Mouse (Mus musculus) liver, embryonic 15.5 days (tissue): ENCODE measurements around the gene Tpcn1. TPM values are rescaled to one million over a fixed set of nuclear protein-coding genes. Genes with fewer than 3 reads are reported as not detected.
A peak's percentile ranks its signal among the peaks of the same experiment; 100 is the strongest.

Experiments used
- ATAC-seq: fragments of 200-750 bp; cut with Nextera tagmentation; 2 replicates; pipeline ENCODE4 v1.8.0; 2017; ENCODE audit warnings: moderate number of reproducible peaks, mild to moderate bottlenecking, moderate library complexity; ENCODE audit not compliant: insufficient read depth
- H3K27ac ChIP-seq: fragments of 300-500 bp; sonication (generic); replicated peaks from 2 replicates; pipeline ENCODE4 v1.5.1; 2015; ENCODE audit warnings: mild to moderate bottlenecking, inconsistent platforms
- H3K27me3 ChIP-seq: fragments of 300-500 bp; sonication (generic); 2 replicates; pipeline ENCODE4 v1.6.1; 2015; ENCODE audit warnings: mild to moderate bottlenecking, inconsistent platforms
- H3K36me3 ChIP-seq: fragments of 300-500 bp; sonication (generic); replicated peaks from 2 replicates; pipeline ENCODE4 v1.6.1; 2015; ENCODE audit warnings: moderate library complexity, mild to moderate bottlenecking, inconsistent platforms
- H3K4me1 ChIP-seq: fragments of 300-500 bp; sonication (generic); replicated peaks from 2 replicates; pipeline ENCODE4 v1.6.1; 2015; ENCODE audit warnings: inconsistent platforms
- H3K4me2 ChIP-seq: fragments of 300-500 bp; sonication (generic); 2 replicates; pipeline ENCODE4 v1.6.1; 2015; ENCODE audit warnings: moderate library complexity, mild to moderate bottlenecking, inconsistent platforms
- H3K4me3 ChIP-seq: fragments of 300-500 bp; sonication (generic); replicated peaks from 2 replicates; pipeline ENCODE4 v1.5.1; 2015; ENCODE audit warnings: mild to moderate bottlenecking, inconsistent platforms
- H3K9ac ChIP-seq: fragments of 300-500 bp; sonication (generic); 2 replicates; pipeline ENCODE4 v1.6.1; 2015; ENCODE audit warnings: moderate library complexity, mild to moderate bottlenecking, inconsistent platforms
- H3K9me3 ChIP-seq: fragments of 300-500 bp; sonication (generic); replicated peaks from 2 replicates; pipeline ENCODE4 v1.6.1; 2016; ENCODE audit warnings: inconsistent platforms
- WGBS: fragments of 180-500 bp; shearing (Covaris S2); methylation state at CpG from one replicate; pipeline ENCODE4 v1.1.7; 2015; ENCODE audit warnings: mixed read lengths; ENCODE audit not compliant: insufficient replicate concordance; 5-methylcytosine and 5-hydroxymethylcytosine counted together
- polyA plus RNA-seq: library from polyadenylated mRNA; unstranded; fragments of >200 nt; fragmentation: Nextera tagmentation; extraction: Ambion mirVana; gene quantifications from 2 replicates; pipeline ENCODE4 v1.2.1, GENCODE M21; 2015

The Tpcn1 gene
- polyA plus RNA-seq, 1 experiment from 2014 or later = 22.7 TPM

DNA sequence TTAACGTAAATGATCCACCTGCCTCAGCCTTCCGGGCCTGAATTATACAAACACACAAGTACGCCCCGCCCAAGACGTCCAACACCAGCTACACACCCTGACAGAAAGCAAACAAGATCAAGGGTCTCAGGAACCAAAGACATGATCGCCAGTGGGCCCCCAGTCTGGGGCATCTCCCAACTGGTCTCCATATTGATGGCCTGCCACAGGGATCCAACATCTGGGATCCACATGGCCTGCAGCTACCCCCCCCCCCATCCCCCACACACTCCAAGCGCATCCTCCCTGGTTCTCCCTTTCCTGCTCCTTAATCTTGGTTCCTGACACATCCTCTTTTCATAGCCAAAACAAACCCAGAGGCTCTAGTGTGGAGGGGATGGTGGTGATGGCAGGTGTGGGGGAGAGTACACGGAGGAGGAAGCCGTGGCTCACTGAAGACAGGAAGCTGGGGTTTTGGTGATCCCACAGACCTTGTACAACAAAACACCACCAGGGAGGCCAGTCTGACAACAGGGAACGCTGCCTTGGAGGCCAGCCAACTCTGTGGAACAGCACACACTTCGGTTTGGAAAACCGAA lies 9.9 kb downstream of the Tpcn1 start:
- WGBS = 17% methylated on average over 12 of the region's 12 CpGs
- Histone ChIP-seq H3K4me1 (peaks cover 84% of the 10 kb centered on the region), H3K36me3 (peaks cover 56% of the 10 kb centered on the region), H3K4me2 (peak overlapping the region; percentile 72), H3K9ac (peak overlapping the region; percentile 60), H3K27ac (peak overlapping the region; percentile 97), H3K4me3 (peak overlapping the region; percentile 36), H3K9me3 (no peaks in the 10 kb centered on the region), H3K27me3 (no peaks in the 10 kb centered on the region)
- peak; percentile 50 for ATAC-seq

DNA sequence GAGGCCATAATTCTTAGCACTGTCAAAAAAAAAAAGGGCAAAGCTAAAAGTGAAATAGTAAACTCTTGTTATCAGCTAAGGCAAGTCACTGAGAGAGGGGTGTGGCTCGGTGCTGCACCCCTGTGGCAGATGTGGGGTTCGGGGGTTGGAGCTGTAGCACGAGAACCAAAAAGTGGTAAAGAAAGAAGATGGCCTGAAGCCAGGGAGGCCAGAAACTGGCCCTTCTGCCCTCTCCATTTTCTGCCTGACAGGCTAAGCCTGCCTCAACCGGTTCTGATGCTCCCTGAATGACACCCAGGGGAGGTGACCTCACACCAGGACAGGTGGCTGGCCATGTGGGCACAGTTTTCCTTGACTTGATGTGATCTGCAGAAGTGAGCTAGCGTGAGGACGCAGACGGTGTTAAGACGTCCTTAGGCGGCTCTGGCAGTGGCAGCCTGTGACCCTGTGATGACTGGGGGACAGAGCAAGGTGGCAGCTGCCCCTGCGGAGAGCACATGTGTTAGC lies 10.5 kb downstream of the Tpcn1 start:
- peaks cover 55% of the 10 kb centered on the region for H3K36me3 ChIP-seq
- peak overlapping the region; percentile 60 for H3K9ac ChIP-seq
- no peaks in the 10 kb centered on the region for H3K27me3 ChIP-seq
- peak; percentile 76 for ATAC-seq
- WGBS = 20% methylated on average over 10 of the region's 10 CpGs
- peak overlapping the region; percentile 72 for H3K4me2 ChIP-seq
- peak overlapping the region; percentile 97 for H3K27ac ChIP-seq
- peak overlapping the region; percentile 36 for H3K4me3 ChIP-seq
- H3K9me3 ChIP-seq = no peaks in the 10 kb centered on the region
- peaks cover 79% of the 10 kb centered on the region for H3K4me1 ChIP-seq

DNA sequence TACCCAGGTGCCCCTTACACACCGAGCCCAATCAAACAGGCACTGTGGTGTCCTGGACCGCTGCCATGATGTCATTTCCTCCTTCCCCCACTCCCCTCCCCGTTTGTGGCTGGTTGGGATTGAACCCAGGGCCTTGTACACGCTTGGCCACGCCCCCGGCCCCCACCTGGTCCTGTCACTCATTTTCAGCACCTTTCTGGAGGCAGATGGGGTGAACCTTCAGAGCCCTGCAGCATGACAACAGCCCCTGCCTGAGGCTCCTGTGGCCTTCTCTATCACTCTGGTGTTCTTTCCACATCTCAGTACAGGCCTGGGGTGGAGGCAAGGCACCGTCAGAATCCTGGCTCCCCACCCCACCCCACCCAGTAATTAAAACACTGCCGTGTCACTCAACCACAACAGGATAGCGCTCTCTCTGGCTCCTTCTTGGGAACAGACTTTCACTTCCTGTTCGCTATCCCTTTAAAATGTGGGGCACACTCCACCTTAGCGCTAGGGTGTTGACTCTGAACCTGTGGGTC lies 11.6 kb downstream of the Tpcn1 start:
- H3K4me1 ChIP-seq = peaks cover 73% of the 10 kb centered on the region

DNA sequence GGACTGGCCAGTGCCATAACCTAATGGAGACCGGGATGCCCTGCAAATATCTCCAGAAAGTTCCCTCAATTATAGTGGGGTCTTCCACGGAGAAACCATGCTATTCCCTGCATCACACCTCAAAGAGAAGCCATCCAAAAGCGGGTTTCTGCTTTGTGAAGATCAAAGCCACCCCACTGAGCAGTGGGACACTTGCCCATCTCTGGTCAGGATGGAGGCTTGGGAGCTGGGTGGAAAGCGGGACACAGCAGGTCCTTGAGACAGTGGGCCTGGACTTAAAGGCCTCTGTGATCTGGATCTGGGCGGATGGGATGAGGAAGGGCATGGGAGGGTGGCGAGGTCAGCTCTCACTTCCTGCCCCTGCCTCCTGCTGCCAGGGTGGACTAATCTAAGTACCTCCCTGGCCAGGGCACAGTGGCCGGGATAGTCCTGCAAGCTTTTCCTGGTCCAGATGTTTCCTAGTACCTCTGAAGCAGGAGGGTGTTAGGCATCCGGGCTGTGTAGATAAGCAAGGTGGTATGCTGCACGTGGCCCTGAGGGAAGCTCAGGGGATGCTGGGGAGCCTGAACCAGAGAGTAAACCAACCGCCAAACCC lies 13.9 kb downstream of the Tpcn1 start:
- H3K36me3 ChIP-seq = peaks cover 26% of the 10 kb centered on the region
- H3K27me3 ChIP-seq = no peaks in the 10 kb centered on the region
- H3K27ac ChIP-seq = no peak overlapping the region; the same call in 1 of the 2 replicates
- no peak overlapping the region for H3K9ac ChIP-seq
- ATAC-seq = no peak
- WGBS = 68% methylated on average over 10 of the region's 10 CpGs
- H3K4me1 ChIP-seq = peaks cover 81% of the 10 kb centered on the region
- no peaks in the 10 kb centered on the region for H3K9me3 ChIP-seq
- no peak overlapping the region for H3K4me3 ChIP-seq
- no peak overlapping the region for H3K4me2 ChIP-seq

More for the DNA sequence above, 11.6 kb downstream of the Tpcn1 start:
- peak overlapping the region; percentile 72 for H3K4me2 ChIP-seq
- H3K9ac ChIP-seq = peak overlapping the region; percentile 33
- no peaks in the 10 kb centered on the region for H3K9me3 ChIP-seq
- WGBS = 39% methylated on average over 11 of the region's 11 CpGs
- H3K27me3 ChIP-seq = no peaks in the 10 kb centered on the region
- ATAC-seq = peak; percentile 79
- peak overlapping the region; percentile 97 for H3K27ac ChIP-seq
- H3K4me3 ChIP-seq = 0 out of 2 replicates have a peak overlapping the region, but pooled peaks have one; percentile 4
- peaks cover 45% of the 10 kb centered on the region for H3K36me3 ChIP-seq

DNA sequence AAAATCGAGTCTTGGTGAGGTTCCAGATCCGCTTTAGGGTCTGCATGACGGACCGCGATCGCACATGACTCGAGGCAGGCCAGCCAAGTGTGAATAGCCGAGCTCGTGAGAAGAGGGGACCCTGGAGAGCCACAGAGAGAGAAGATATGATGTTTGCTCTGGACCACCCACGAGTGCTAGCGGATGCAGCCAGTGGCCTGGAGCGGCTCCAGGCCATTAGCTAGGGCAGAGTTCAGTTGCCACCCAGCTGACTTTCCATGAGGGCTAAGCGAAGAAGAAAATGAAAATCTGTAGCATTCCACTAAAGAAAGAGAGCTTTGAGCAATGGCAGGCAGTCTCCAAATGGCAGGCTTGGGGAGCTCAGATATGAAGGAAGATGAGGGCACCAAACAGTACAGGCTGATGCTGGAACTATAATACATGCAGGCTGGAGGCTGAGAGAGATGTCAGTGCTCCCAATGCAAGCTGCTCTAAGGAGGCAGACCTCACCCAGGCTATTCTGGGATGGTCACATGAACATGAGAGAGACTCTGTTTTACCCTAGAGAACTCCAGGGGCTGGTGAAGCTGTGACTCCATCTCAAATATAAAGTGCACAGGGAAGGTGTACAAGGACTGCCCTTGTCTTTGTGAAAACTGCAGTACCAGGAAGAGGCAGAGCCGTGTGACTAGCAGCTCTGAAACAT lies 17.3 kb downstream of the Tpcn1 start:
- H3K36me3 ChIP-seq = peaks cover 30% of the 10 kb centered on the region
- no peak for ATAC-seq
- WGBS = 80% methylated on average over 14 of the region's 14 CpGs
- no peak overlapping the region for H3K4me3 ChIP-seq
- no peak overlapping the region for H3K9ac ChIP-seq
- no peak overlapping the region for H3K27ac ChIP-seq
- peaks cover 81% of the 10 kb centered on the region for H3K4me1 ChIP-seq
- H3K4me2 ChIP-seq = no peak overlapping the region
- H3K27me3 ChIP-seq = no peaks in the 10 kb centered on the region
- H3K9me3 ChIP-seq = no peaks in the 10 kb centered on the region

DNA sequence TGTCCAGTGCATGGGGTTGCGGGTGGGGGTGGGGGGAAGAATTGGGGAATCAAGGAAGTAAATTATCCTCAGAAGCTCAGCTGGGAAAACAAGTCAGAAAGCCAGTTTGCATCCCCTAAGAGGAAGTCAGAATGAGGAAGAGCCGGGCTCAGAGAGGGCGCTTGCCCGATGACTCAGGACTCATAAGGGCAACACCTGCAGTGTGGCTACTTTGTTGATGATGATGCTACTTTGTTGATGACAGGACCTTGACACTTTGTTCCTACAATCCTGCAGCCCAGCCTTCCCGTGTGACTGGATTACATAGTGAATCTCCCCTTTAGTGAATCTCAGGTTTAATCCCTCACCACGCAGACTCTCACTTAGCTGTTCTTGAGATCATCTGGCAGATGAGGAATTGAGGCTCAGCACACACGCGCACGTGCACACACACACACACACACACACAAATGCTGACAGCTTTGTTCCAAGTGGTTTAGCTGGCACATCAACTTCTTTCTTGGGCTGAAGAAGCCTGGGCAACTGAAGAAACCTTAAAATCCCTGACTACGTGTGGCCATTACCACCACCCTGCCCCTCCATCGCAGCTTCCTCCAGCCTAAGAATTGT lies 18.1 kb downstream of the Tpcn1 start:
- H3K27me3 ChIP-seq = no peaks in the 10 kb centered on the region
- H3K36me3 ChIP-seq = peaks cover 32% of the 10 kb centered on the region
- no peak overlapping the region for H3K9ac ChIP-seq
- peaks cover 82% of the 10 kb centered on the region for H3K4me1 ChIP-seq
- no peak for ATAC-seq
- no peak overlapping the region for H3K4me2 ChIP-seq
- no peaks in the 10 kb centered on the region for H3K9me3 ChIP-seq
- H3K27ac ChIP-seq = no peak overlapping the region; the same call in 1 of the 2 replicates
- no peak overlapping the region for H3K4me3 ChIP-seq
- WGBS = 62% methylated on average over 11 of the region's 11 CpGs

DNA sequence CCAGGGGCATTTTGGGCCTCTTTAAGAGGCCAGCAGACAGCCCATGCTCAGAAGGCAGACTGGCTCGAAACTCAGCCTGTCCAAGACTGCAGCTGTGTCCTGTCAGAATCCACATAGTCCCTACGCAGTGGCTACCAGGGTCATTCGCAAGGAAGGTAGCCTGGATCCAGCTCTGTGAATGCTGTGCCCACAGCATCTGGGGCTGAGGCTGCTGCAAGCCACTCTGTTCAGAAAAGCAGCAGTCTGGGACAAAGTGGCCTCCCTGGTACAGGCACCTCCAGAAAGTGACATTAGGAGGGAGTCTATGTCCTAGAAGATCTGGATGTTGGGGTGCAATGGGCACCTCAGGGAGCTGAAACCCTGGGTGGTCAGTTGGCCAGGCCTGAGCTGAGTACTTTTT lies 18.7 kb downstream of the Tpcn1 start:
- WGBS = 86% methylated on average over 3 of the region's 3 CpGs
- Histone ChIP-seq H3K27ac (no peak overlapping the region; the same call in 1 of the 2 replicates), H3K9me3 (no peaks in the 10 kb centered on the region), H3K4me3 (no peak overlapping the region), H3K4me2 (no peak overlapping the region), H3K9ac (no peak overlapping the region), H3K36me3 (peaks cover 29% of the 10 kb centered on the region), H3K27me3 (no peaks in the 10 kb centered on the region), H3K4me1 (peaks cover 77% of the 10 kb centered on the region)
- ATAC-seq = no peak

DNA sequence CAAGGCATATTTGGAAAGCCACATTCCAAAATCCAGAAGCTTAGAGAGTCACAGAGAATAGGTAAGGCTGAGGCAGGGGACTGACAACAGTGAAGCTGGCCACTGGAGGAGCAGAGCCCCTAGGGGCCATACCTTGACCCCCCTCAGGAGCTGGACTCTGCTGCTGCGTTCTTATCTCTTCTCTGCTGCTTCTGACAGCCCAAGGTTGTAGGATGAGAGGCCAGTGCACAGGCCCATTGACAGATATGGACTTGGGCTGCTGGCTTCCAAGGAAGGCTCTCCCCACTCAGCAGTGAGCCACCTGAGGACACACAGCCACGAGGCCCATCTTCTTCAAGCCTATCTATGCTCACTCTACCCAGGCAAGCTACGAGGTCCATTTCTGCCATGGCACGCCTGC lies 19.5 kb downstream of the Tpcn1 start:
- Histone ChIP-seq H3K27me3 (no peaks in the 10 kb centered on the region), H3K9ac (no peak overlapping the region), H3K4me3 (no peak overlapping the region), H3K36me3 (peaks cover 22% of the 10 kb centered on the region), H3K9me3 (no peaks in the 10 kb centered on the region), H3K4me2 (no peak overlapping the region), H3K4me1 (peaks cover 73% of the 10 kb centered on the region), H3K27ac (no peak overlapping the region)
- no peak for ATAC-seq
- WGBS = 53% methylated on average over 4 of the region's 4 CpGs

DNA sequence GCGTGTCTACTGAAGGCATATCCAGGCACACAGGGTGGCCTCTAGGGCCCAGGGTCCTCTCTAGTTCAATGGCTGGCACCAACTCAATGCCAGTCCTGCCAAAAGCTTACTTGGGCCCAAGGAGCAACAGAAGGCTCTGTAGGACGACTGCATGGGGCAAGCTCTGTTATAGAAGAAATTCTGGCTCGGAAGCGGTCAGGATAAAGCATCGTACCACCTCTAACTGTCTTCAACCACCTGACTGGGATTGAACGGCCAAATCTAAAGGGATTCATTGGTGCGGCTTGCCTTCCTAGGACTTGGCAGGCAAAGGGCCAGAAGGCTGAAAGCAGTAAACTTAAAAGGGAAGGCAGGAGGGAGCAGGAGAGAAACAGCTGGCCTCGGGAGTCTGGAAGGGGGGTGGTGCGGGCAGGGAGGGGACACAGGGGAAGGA lies 20.1 kb downstream of the Tpcn1 start:
- no peaks in the 10 kb centered on the region for H3K27me3 ChIP-seq
- H3K4me2 ChIP-seq = no peak overlapping the region
- H3K27ac ChIP-seq = no peak overlapping the region
- peaks cover 20% of the 10 kb centered on the region for H3K36me3 ChIP-seq
- ATAC-seq = no peak
- WGBS = 79% methylated on average over 9 of the region's 9 CpGs
- no peak overlapping the region for H3K4me3 ChIP-seq
- H3K9ac ChIP-seq = no peak overlapping the region
- H3K9me3 ChIP-seq = no peaks in the 10 kb centered on the region
- peaks cover 79% of the 10 kb centered on the region for H3K4me1 ChIP-seq

DNA sequence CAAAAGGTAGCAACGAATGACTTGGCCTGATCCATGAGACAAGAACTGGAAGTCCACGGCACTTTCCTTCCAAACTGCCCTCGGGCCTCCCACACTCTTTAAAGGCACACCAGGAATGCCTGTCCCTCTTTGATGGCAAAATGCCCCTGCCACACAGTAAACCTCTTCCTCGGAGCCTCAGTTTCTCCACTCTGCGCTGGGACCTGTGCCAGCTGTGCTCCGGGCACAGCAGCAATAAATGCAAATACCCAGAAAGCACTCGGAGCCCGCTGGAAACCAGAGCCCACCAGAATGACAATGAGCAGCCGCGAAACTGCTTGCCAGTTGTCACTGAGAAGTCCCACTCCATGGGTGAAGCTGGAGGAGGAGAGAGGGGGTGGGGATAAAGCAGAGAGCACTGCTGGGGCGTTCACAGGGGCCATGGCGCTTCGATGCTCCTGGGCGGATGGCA lies 20.7 kb downstream of the Tpcn1 start:
- no peaks in the 10 kb centered on the region for H3K9me3 ChIP-seq
- no peak for ATAC-seq
- no peak overlapping the region for H3K9ac ChIP-seq
- no peak overlapping the region for H3K27ac ChIP-seq
- peaks cover 85% of the 10 kb centered on the region for H3K4me1 ChIP-seq
- no peak overlapping the region for H3K4me2 ChIP-seq
- no peaks in the 10 kb centered on the region for H3K27me3 ChIP-seq
- peaks cover 15% of the 10 kb centered on the region; the same call in 1 of the 2 replicates for H3K36me3 ChIP-seq
- no peak overlapping the region for H3K4me3 ChIP-seq
- WGBS = 82% methylated on average over 14 of the region's 14 CpGs
